Mouse (Mus musculus): ENCODE measurements around the gene Taz. TPM values are rescaled to one million over a fixed set of nuclear protein-coding genes. Genes with fewer than 3 reads are reported as not detected.
A peak's percentile ranks its signal among the peaks of the same experiment; 100 is the strongest.

Gene Taz
- polyA plus RNA-seq (2014; fragmentation: Nextera tagmentation; extraction: Ambion mirVana), result 62.0 and 65.2 TPM in 2 replicates

- H3K9ac ChIP-seq (replicated peaks; ENCODE audit: low read length), result peak within 1 kb of the TSS; percentile 70
- WGBS, result 13% methylated on average over 16 of the region's 16 CpGs
- peak within 1 kb of the TSS; percentile 60 for H3K4me2 ChIP-seq (ENCODE audit: low read depth, low read length)
- no peaks in the 10 kb centered on the region for H3K27me3 ChIP-seq (ENCODE audit: control insufficient read depth, insufficient read depth, low read length)
- DNase-seq (ENCODE audit: low spot score), result peak; percentile 71
- ATAC-seq (replicated peaks; ENCODE audit: insufficient number of reproducible peaks, low FRiP score, low TSS enrichment, low read depth), result peak; percentile 88
- H3K27ac ChIP-seq (replicated peaks; ENCODE audit: low read depth, low read length), result no peak within 1 kb of the TSS; the same call in none of the 2 replicates
- no peaks in the 10 kb centered on the region for H3K4me1 ChIP-seq (ENCODE audit: control insufficient read depth, insufficient read depth, low read length)
- no peaks in the 10 kb centered on the region for H3K36me3 ChIP-seq (replicated peaks; ENCODE audit: control insufficient read depth, insufficient read depth, low read depth, low read length)
- no peaks in the 10 kb centered on the region for H3K9me3 ChIP-seq (replicated peaks; ENCODE audit: control insufficient read depth, low read length)
- peak within 1 kb of the TSS; percentile 57 for H3K4me3 ChIP-seq (ENCODE audit: low read depth, low read length)
These were observed at the start of gene Taz, which contains the start of gene Dnase1l1 for GRCm38 (mm10) chrX:74281732-74282394. Taz (plus strand) TSS chrX:74281912. Dnase1l1 (minus strand) TSS chrX:74282337.

GRCm38 (mm10) chrX:74233196-74233595, 48.5 kb upstream of the Taz start:
- 90% methylated on average over 5 of the region's 5 CpGs for WGBS
- H3K27me3 ChIP-seq (ENCODE audit: control insufficient read depth, insufficient read depth, low read length), result no peaks in the 10 kb centered on the region
- H3K36me3 ChIP-seq (replicated peaks; ENCODE audit: control insufficient read depth, insufficient read depth, low read depth, low read length), result peaks cover 9% of the 10 kb centered on the region

GRCm38 (mm10) chrX:74240332-74240731, 41.4 kb upstream of the Taz start:
- peaks cover 19% of the 10 kb centered on the region for H3K36me3 ChIP-seq (replicated peaks; ENCODE audit: control insufficient read depth, insufficient read depth, low read depth, low read length)

More at GRCm38 (mm10) chrX:74233196-74233595, 48.5 kb upstream of the Taz start:
- H3K4me1 ChIP-seq (ENCODE audit: control insufficient read depth, insufficient read depth, low read length), result no peaks in the 10 kb centered on the region
- H3K27ac ChIP-seq (replicated peaks; ENCODE audit: low read depth, low read length), result no peak overlapping the region
- H3K9me3 ChIP-seq (replicated peaks; ENCODE audit: control insufficient read depth, low read length), result no peaks in the 10 kb centered on the region
- H3K9ac ChIP-seq (replicated peaks; ENCODE audit: low read length), result no peak overlapping the region
- no peak overlapping the region for H3K4me2 ChIP-seq (ENCODE audit: low read depth, low read length)
- ATAC-seq (replicated peaks; ENCODE audit: insufficient number of reproducible peaks, low FRiP score, low TSS enrichment, low read depth) (no peak), DNase-seq (ENCODE audit: low spot score) (no peak)
- no peak overlapping the region for H3K4me3 ChIP-seq (ENCODE audit: low read depth, low read length)

GRCm38 (mm10) chrX:74243396-74243795, 38.3 kb upstream of the Taz start:
- no peak for DNase-seq (ENCODE audit: low spot score)
- 93% methylated on average over 2 of the region's 2 CpGs for WGBS

More at GRCm38 (mm10) chrX:74240332-74240731, 41.4 kb upstream of the Taz start:
- 94% methylated on average over 4 of the region's 4 CpGs for WGBS
- Histone ChIP-seq H3K27me3 (ENCODE audit: control insufficient read depth, insufficient read depth, low read length) (no peaks in the 10 kb centered on the region), H3K4me2 (ENCODE audit: low read depth, low read length) (no peak overlapping the region), H3K4me1 (ENCODE audit: control insufficient read depth, insufficient read depth, low read length) (no peaks in the 10 kb centered on the region), H3K4me3 (ENCODE audit: low read depth, low read length) (no peak overlapping the region), H3K27ac (replicated peaks; ENCODE audit: low read depth, low read length) (no peak overlapping the region), H3K9ac (replicated peaks; ENCODE audit: low read length) (no peak overlapping the region), H3K9me3 (replicated peaks; ENCODE audit: control insufficient read depth, low read length) (no peaks in the 10 kb centered on the region)
- ATAC-seq (replicated peaks; ENCODE audit: insufficient number of reproducible peaks, low FRiP score, low TSS enrichment, low read depth) (no peak), DNase-seq (ENCODE audit: low spot score) (no peak)

GRCm38 (mm10) chrX:74243807-74244206, 37.9 kb upstream of the Taz start:
- Histone ChIP-seq H3K9me3 (replicated peaks; ENCODE audit: control insufficient read depth, low read length) (no peaks in the 10 kb centered on the region), H3K4me1 (ENCODE audit: control insufficient read depth, insufficient read depth, low read length) (no peaks in the 10 kb centered on the region), H3K9ac (replicated peaks; ENCODE audit: low read length) (peak overlapping the region; percentile 40), H3K4me3 (ENCODE audit: low read depth, low read length) (peak overlapping the region; percentile 60), H3K4me2 (ENCODE audit: low read depth, low read length) (peak overlapping the region; percentile 48), H3K27me3 (ENCODE audit: control insufficient read depth, insufficient read depth, low read length) (no peaks in the 10 kb centered on the region), H3K36me3 (replicated peaks; ENCODE audit: control insufficient read depth, insufficient read depth, low read depth, low read length) (peaks cover 15% of the 10 kb centered on the region), H3K27ac (replicated peaks; ENCODE audit: low read depth, low read length) (no peak overlapping the region)
- 65% methylated on average over 3 of the region's 3 CpGs for WGBS
- ATAC-seq (replicated peaks; ENCODE audit: insufficient number of reproducible peaks, low FRiP score, low TSS enrichment, low read depth) (no peak), DNase-seq (ENCODE audit: low spot score) (no peak)

More at GRCm38 (mm10) chrX:74243396-74243795, 38.3 kb upstream of the Taz start:
- no peaks in the 10 kb centered on the region for H3K9me3 ChIP-seq (replicated peaks; ENCODE audit: control insufficient read depth, low read length)
- H3K4me2 ChIP-seq (ENCODE audit: low read depth, low read length), result peak overlapping the region; percentile 48
- no peak for ATAC-seq (replicated peaks; ENCODE audit: insufficient number of reproducible peaks, low FRiP score, low TSS enrichment, low read depth)
- H3K27ac ChIP-seq (replicated peaks; ENCODE audit: low read depth, low read length), result no peak overlapping the region
- no peaks in the 10 kb centered on the region for H3K4me1 ChIP-seq (ENCODE audit: control insufficient read depth, insufficient read depth, low read length)
- H3K27me3 ChIP-seq (ENCODE audit: control insufficient read depth, insufficient read depth, low read length), result no peaks in the 10 kb centered on the region
- H3K36me3 ChIP-seq (replicated peaks; ENCODE audit: control insufficient read depth, insufficient read depth, low read depth, low read length), result peaks cover 15% of the 10 kb centered on the region
- no peak overlapping the region for H3K4me3 ChIP-seq (ENCODE audit: low read depth, low read length)
- H3K9ac ChIP-seq (replicated peaks; ENCODE audit: low read length), result no peak overlapping the region

- peak; percentile 50 for ATAC-seq (replicated peaks; ENCODE audit: insufficient number of reproducible peaks, low FRiP score, low TSS enrichment, low read depth)
- no peaks in the 10 kb centered on the region for H3K4me1 ChIP-seq (ENCODE audit: control insufficient read depth, insufficient read depth, low read length)
- WGBS, result 17% methylated on average over 3 of the region's 3 CpGs
- peak; percentile 77 for DNase-seq (ENCODE audit: low spot score)
- peak overlapping the region; percentile 48 for H3K4me2 ChIP-seq (ENCODE audit: low read depth, low read length)
- H3K27ac ChIP-seq (replicated peaks; ENCODE audit: low read depth, low read length), result no peak overlapping the region
- H3K9ac ChIP-seq (replicated peaks; ENCODE audit: low read length), result peak overlapping the region; percentile 76
- H3K36me3 ChIP-seq (replicated peaks; ENCODE audit: control insufficient read depth, insufficient read depth, low read depth, low read length), result peaks cover 12% of the 10 kb centered on the region
- H3K9me3 ChIP-seq (replicated peaks; ENCODE audit: control insufficient read depth, low read length), result no peaks in the 10 kb centered on the region
- H3K27me3 ChIP-seq (ENCODE audit: control insufficient read depth, insufficient read depth, low read length), result no peaks in the 10 kb centered on the region
- peak overlapping the region; percentile 60 for H3K4me3 ChIP-seq (ENCODE audit: low read depth, low read length)
These were observed 37.1 kb upstream of the Taz start for GRCm38 (mm10) chrX:74244614-74245083.

GRCm38 (mm10) chrX:74245107-74245506, 36.6 kb upstream of the Taz start:
- no peak for DNase-seq (ENCODE audit: low spot score)
- peaks cover 8% of the 10 kb centered on the region for H3K36me3 ChIP-seq (replicated peaks; ENCODE audit: control insufficient read depth, insufficient read depth, low read depth, low read length)
- no peaks in the 10 kb centered on the region for H3K4me1 ChIP-seq (ENCODE audit: control insufficient read depth, insufficient read depth, low read length)
- ATAC-seq (replicated peaks; ENCODE audit: insufficient number of reproducible peaks, low FRiP score, low TSS enrichment, low read depth), result no peak
- peak overlapping the region; percentile 76 for H3K9ac ChIP-seq (replicated peaks; ENCODE audit: low read length)
- no peak overlapping the region; the same call in 1 of the 2 replicates for H3K27ac ChIP-seq (replicated peaks; ENCODE audit: low read depth, low read length)
- no peaks in the 10 kb centered on the region for H3K27me3 ChIP-seq (ENCODE audit: control insufficient read depth, insufficient read depth, low read length)
- peak overlapping the region; percentile 48 for H3K4me2 ChIP-seq (ENCODE audit: low read depth, low read length)
- no peaks in the 10 kb centered on the region for H3K9me3 ChIP-seq (replicated peaks; ENCODE audit: control insufficient read depth, low read length)
- WGBS, result 27% methylated on average over 1 of the region's 1 CpGs
- peak overlapping the region; percentile 60 for H3K4me3 ChIP-seq (ENCODE audit: low read depth, low read length)

GRCm38 (mm10) chrX:74245687-74246086, 36.0 kb upstream of the Taz start:
- DNase-seq (ENCODE audit: low spot score), result peak; percentile 77
- Histone ChIP-seq H3K4me2 (ENCODE audit: low read depth, low read length) (peak overlapping the region; percentile 48), H3K27me3 (ENCODE audit: control insufficient read depth, insufficient read depth, low read length) (no peaks in the 10 kb centered on the region), H3K27ac (replicated peaks; ENCODE audit: low read depth, low read length) (peak overlapping the region; percentile 76), H3K9ac (replicated peaks; ENCODE audit: low read length) (peak overlapping the region; percentile 76), H3K4me1 (ENCODE audit: control insufficient read depth, insufficient read depth, low read length) (no peaks in the 10 kb centered on the region), H3K36me3 (replicated peaks; ENCODE audit: control insufficient read depth, insufficient read depth, low read depth, low read length) (peaks cover 4% of the 10 kb centered on the region; the same call in 1 of the 2 replicates), H3K4me3 (ENCODE audit: low read depth, low read length) (peak overlapping the region; percentile 60), H3K9me3 (replicated peaks; ENCODE audit: control insufficient read depth, low read length) (no peaks in the 10 kb centered on the region)
- ATAC-seq (replicated peaks; ENCODE audit: insufficient number of reproducible peaks, low FRiP score, low TSS enrichment, low read depth), result peak; percentile 55
- 29% methylated on average over 21 of the region's 21 CpGs for WGBS
